Mouse (Mus musculus): ENCODE results near the gene Nedd4.

DNA sequence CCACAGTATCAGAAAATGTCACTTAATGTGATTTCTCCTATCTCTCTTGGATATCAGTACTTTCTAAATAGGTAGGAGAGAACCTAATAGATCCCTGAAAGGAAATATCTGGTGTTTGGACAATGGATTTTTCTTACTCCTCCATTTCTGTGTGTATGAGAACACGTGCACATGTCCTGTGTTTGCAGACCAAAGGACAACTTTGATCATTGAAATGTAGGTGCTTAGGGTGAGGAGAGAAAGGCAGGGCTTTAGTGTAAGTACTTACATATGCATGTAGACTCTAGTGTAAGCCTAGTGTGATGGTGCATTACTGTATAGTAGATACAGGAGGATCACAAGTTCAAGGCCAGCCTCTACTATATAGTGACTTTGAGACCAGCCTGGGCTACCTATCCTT, 21.1 kb downstream of the Nedd4 start:
- TF ChIP-seq CTCF (IDR thresholded peaks at IDR 0.05; ENCODE audit: extremely low read depth, insufficient read depth, low read length) (no peak), POLR2A (IDR thresholded peaks at IDR 0.05; ENCODE audit: extremely low read depth, insufficient read depth, low read length) (no peak)
